Mouse (Mus musculus) kidney, postnatal 0 days (tissue): ENCODE results near the gene Dnaja4. TPM values are rescaled to one million over a fixed set of nuclear protein-coding genes. Genes with fewer than 3 reads are reported as not detected.
A peak's percentile ranks its signal among the peaks of the same experiment; 100 is the strongest.

Experiments used
- ATAC-seq: fragments of 200-750 bp; cut with Nextera tagmentation; replicated peaks from 2 replicates; pipeline ENCODE4 v1.8.0; 2017; ENCODE audit warnings: low read depth, moderate number of reproducible peaks, moderate TSS enrichment, moderate library complexity; ENCODE audit not compliant: low FRiP score
- DNase-seq: peaks from one replicate; pipeline ENCODE4 v3.0.0-alpha.2; 2016; ENCODE audit warnings: low spot score
- H3K27ac ChIP-seq: fragments of 300-500 bp; sonication (generic); 2 replicates; pipeline ENCODE4 v1.5.1; 2014; ENCODE audit warnings: mild to moderate bottlenecking
- H3K27me3 ChIP-seq: fragments of 300-500 bp; sonication (generic); 2 replicates; pipeline ENCODE4 v1.6.1; 2014; ENCODE audit warnings: low read length, mixed read lengths; ENCODE audit not compliant: insufficient read depth
- H3K36me3 ChIP-seq: fragments of 300-500 bp; sonication (generic); 2 replicates; pipeline ENCODE4 v1.6.1; 2014; ENCODE audit warnings: low read length, mixed read lengths; ENCODE audit not compliant: insufficient read depth
- H3K4me1 ChIP-seq: fragments of 300-500 bp; sonication (generic); replicated peaks from 2 replicates; pipeline ENCODE4 v1.6.1; 2014; ENCODE audit warnings: antibody characterized with exemption, low read length, mixed read lengths; ENCODE audit not compliant: insufficient read depth
- H3K4me2 ChIP-seq: fragments of 300-500 bp; sonication (generic); 2 replicates; pipeline ENCODE4 v1.6.1; 2014; ENCODE audit warnings: mild to moderate bottlenecking, low read length, moderate library complexity, mixed read lengths
- H3K4me3 ChIP-seq: fragments of 300-500 bp; sonication (generic); replicated peaks from 2 replicates; pipeline ENCODE4 v1.5.1; 2014; ENCODE audit warnings: low read depth, low read length
- H3K9ac ChIP-seq: fragments of 300-500 bp; sonication (generic); 2 replicates; pipeline ENCODE4 v1.6.1; 2014; ENCODE audit warnings: low read depth, low read length
- H3K9me3 ChIP-seq: fragments of 300-500 bp; sonication (generic); replicated peaks from 2 replicates; pipeline ENCODE4 v1.6.1; 2016; ENCODE audit warnings: low read length, inconsistent platforms, mixed read lengths
- CTCF ChIP-seq: IDR thresholded peaks from 2 replicates; pipeline ENCODE4 v1.5.1; 2016; ENCODE audit warnings: antibody characterized with exemption, low read depth, mild to moderate bottlenecking, moderate library complexity
- WGBS: fragments of 180-500 bp; shearing (Covaris S2); extraction: QIAGEN DNeasy Blood & Tissue Kit; methylation state at CpG from one replicate; pipeline ENCODE4 v1.1.7; 2014; 5-methylcytosine and 5-hydroxymethylcytosine counted together
- polyA plus RNA-seq: library from polyadenylated mRNA; unstranded; fragments of >200 nt; fragmentation: Nextera tagmentation; extraction: Ambion mirVana; gene quantifications from 2 replicates; pipeline ENCODE4 v1.2.1, GENCODE M21; 2015

Gene Dnaja4
- polyA plus RNA-seq, 1 experiment from 2014 or later = 2.9 TPM

GRCm38 (mm10) chr9:54661605-54662377 lies 36.9 kb upstream of the Dnaja4 start, which contains the start of gene Acsbg1:
Gene Acsbg1 (minus strand): TSS chr9:54661870.
- TF ChIP-seq CTCF = no peak
- no peaks in the 10 kb centered on the region for H3K9me3 ChIP-seq
- peak within 1 kb of the TSS; percentile 35; the same call in 1 of the 2 replicates for H3K4me2 ChIP-seq
- H3K27ac ChIP-seq = no peak within 1 kb of the TSS
- WGBS = 7% methylated on average over 10 of the region's 10 CpGs
- DNase-seq (peak; percentile 20), ATAC-seq (0 out of 2 replicates have a peak, but pooled peaks have one; percentile 43)
- 0 out of 2 replicates have a peak within 1 kb of the TSS, but pooled peaks have one; percentile 15 for H3K9ac ChIP-seq
- no peaks in the 10 kb centered on the region for H3K27me3 ChIP-seq
- no peaks in the 10 kb centered on the region for H3K36me3 ChIP-seq
- H3K4me3 ChIP-seq = no peak within 1 kb of the TSS
- 0 out of 2 replicates have a peak, but pooled peaks cover 11% of the 10 kb centered on the region for H3K4me1 ChIP-seq

DNA sequence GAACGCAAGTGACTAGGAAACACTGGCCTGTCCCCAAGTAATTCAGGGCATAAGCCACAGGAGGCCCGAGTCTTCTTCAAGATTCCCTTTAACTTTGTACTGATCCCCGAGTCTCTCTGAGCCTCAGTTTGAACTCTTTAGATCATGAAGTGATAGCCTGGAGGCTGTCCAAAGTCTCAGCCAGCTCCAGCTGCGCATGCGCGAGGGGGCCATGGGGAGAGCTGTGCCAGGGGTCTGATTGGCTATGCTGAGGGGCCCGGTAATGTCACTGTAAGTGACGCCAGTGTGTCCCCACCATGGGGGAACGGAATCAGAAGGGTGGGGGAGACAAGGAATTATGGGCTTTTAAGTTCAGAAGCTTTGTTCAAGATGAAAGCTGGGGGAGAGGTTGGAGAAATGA lies 34.3 kb upstream of the Dnaja4 start:
- WGBS = 81% methylated on average over 9 of the region's 9 CpGs
- no peaks in the 10 kb centered on the region for H3K36me3 ChIP-seq

GRCm38 (mm10) chr9:54666116-54666515 lies 32.6 kb upstream of the Dnaja4 start:
- no peak overlapping the region for H3K9ac ChIP-seq
- 98% methylated on average over 3 of the region's 3 CpGs for WGBS
- no peak for TF ChIP-seq CTCF
- no peaks in the 10 kb centered on the region for H3K36me3 ChIP-seq
- H3K4me2 ChIP-seq = no peak overlapping the region
- DNase-seq = no peak
- no peaks in the 10 kb centered on the region for H3K9me3 ChIP-seq
- H3K27me3 ChIP-seq = no peaks in the 10 kb centered on the region
- H3K4me3 ChIP-seq = no peak overlapping the region
- no peak overlapping the region for H3K27ac ChIP-seq
- no peak for ATAC-seq
- 0 out of 2 replicates have a peak, but pooled peaks cover 11% of the 10 kb centered on the region for H3K4me1 ChIP-seq

More for the DNA sequence above, 34.3 kb upstream of the Dnaja4 start:
- no peak overlapping the region for H3K4me2 ChIP-seq
- no peak overlapping the region for H3K4me3 ChIP-seq
- no peak for TF ChIP-seq CTCF
- no peaks in the 10 kb centered on the region for H3K9me3 ChIP-seq
- no peaks in the 10 kb centered on the region for H3K27me3 ChIP-seq
- no peak overlapping the region for H3K27ac ChIP-seq
- ATAC-seq = no peak
- H3K9ac ChIP-seq = no peak overlapping the region
- 0 out of 2 replicates have a peak, but pooled peaks cover 11% of the 10 kb centered on the region for H3K4me1 ChIP-seq
- no peak for DNase-seq

- 81% methylated on average over 4 of the region's 4 CpGs for WGBS
- Histone ChIP-seq H3K4me2 (no peak overlapping the region), H3K9me3 (no peaks in the 10 kb centered on the region), H3K27me3 (no peaks in the 10 kb centered on the region), H3K9ac (no peak overlapping the region), H3K4me1 (no peaks in the 10 kb centered on the region), H3K36me3 (no peaks in the 10 kb centered on the region), H3K4me3 (no peak overlapping the region), H3K27ac (no peak overlapping the region)
- no peak for DNase-seq
- ATAC-seq = no peak
- TF ChIP-seq CTCF = no peak
Measured at GRCm38 (mm10) chr9:54668455-54668854, 30.2 kb upstream of the Dnaja4 start.

DNA sequence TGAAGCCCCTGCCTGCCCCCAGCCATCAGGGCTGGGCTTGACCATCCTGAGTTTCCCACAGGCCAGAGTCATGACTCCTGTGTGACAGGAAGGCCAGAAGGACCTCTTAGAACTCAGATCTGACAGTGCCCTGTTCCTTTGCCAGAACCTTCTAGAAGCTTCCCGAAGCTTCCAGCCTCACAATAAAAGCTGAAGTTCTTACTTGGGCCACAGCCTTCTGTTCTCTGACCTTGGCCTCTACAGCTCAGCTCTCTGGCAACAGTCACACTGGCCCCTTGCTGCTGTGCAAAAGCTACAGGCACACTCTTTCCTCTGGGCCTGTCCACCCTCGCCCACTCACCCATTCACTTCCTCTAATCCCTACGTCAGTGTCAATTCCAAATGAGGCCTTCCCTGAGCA lies 26.7 kb upstream of the Dnaja4 start:
- no peak overlapping the region for H3K4me2 ChIP-seq
- H3K9me3 ChIP-seq = no peaks in the 10 kb centered on the region
- no peak overlapping the region for H3K4me3 ChIP-seq
- H3K4me1 ChIP-seq = no peaks in the 10 kb centered on the region
- DNase-seq (no peak), ATAC-seq (no peak)
- H3K27me3 ChIP-seq = no peaks in the 10 kb centered on the region
- no peak overlapping the region for H3K9ac ChIP-seq
- no peak overlapping the region for H3K27ac ChIP-seq
- H3K36me3 ChIP-seq = no peaks in the 10 kb centered on the region
- WGBS = 67% methylated on average over 3 of the region's 3 CpGs
- no peak for TF ChIP-seq CTCF

DNA sequence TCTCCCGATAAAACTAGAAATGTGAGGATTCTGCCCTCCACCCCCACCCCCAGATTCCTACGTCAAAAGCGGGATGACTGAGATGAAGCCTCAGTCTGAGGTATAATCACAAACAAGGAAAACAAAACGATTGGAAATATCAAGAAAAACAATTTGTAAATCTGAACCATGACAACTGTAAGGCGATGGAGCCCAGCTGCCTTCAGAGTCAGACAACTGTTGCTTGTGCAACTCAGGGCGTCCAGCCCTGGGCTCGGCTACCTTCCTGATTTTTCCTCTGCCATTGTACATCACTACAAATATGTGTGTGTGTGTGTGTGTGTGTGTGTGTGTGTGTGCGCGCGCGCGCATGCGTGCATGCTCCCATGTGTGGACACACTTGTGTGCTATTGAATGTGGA lies 24.8 kb upstream of the Dnaja4 start:
- Histone ChIP-seq H3K4me3 (no peak overlapping the region), H3K4me1 (no peaks in the 10 kb centered on the region), H3K9me3 (no peaks in the 10 kb centered on the region), H3K27ac (no peak overlapping the region), H3K4me2 (no peak overlapping the region), H3K36me3 (no peaks in the 10 kb centered on the region), H3K27me3 (no peaks in the 10 kb centered on the region), H3K9ac (no peak overlapping the region)
- no peak for DNase-seq
- 90% methylated on average over 13 of the region's 13 CpGs for WGBS
- no peak for TF ChIP-seq CTCF
- ATAC-seq = no peak
